Mouse (Mus musculus) stomach, postnatal 0 days (tissue): ENCODE results near the gene Pnpla3.

Source experiments
- CTCF ChIP-seq: IDR thresholded peaks from 2 replicates; pipeline ENCODE4 v1.5.1; 2016; ENCODE audit warnings: antibody characterized with exemption, low read depth, mild to moderate bottlenecking, moderate library complexity
- EP300 ChIP-seq: optimal IDR thresholded peaks from 2 replicates; pipeline ENCODE3; 2016; ENCODE audit warnings: antibody characterized with exemption

DNA sequence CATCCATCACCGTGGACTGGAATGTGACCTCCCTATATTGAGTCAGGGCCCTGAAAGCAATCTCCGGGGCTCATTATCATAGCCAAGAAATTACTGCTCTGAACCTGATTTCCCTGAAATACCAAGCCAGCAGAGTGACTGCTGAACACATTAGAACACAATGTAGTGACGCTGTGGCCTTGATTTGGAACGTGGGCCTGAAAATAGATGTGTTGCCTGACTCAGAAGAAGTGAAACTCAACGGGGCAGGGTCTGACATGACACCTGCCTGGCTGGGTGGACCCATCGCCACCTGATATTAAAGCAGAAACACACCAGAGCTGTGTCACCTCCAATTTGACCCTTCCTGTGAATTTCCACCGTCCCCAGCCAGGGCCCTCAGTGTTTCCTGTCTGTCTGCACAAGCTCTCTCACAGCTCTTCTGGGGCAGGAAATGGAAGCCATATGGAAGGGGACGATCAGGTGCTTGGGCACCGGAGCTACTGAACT lies 51.2 kb downstream of the Pnpla3 start:
- TF ChIP-seq EP300 (no peak), CTCF (no peak)
